Mouse (Mus musculus): ENCODE data around the gene Trpm6.

Gene Trpm6

GRCm38 (mm10) chr19:18771561-18771960, 21.8 kb downstream of the Trpm6 start:
- no peak for DNase-seq (ENCODE audit: low spot score)

- no peak for DNase-seq (ENCODE audit: low spot score)
Measured at GRCm38 (mm10) chr19:18772888-18773488, 23.2 kb downstream of the Trpm6 start.

- no peak for DNase-seq (ENCODE audit: low spot score)
Measured at GRCm38 (mm10) chr19:18774085-18774484, 24.3 kb downstream of the Trpm6 start.

- DNase-seq (ENCODE audit: low spot score), result no peak
Measured at GRCm38 (mm10) chr19:18799646-18800045, 49.9 kb downstream of the Trpm6 start.

- no peak for DNase-seq (ENCODE audit: low spot score)
Measured at GRCm38 (mm10) chr19:18811264-18811663, 61.5 kb downstream of the Trpm6 start.

- DNase-seq (ENCODE audit: low spot score), result no peak
Measured at GRCm38 (mm10) chr19:18815170-18815569, 65.4 kb downstream of the Trpm6 start.

GRCm38 (mm10) chr19:18817425-18817824, 67.6 kb downstream of the Trpm6 start:
- no peak for DNase-seq (ENCODE audit: low spot score)

GRCm38 (mm10) chr19:18828601-18829000, 78.8 kb downstream of the Trpm6 start:
- DNase-seq (ENCODE audit: low spot score), result no peak

DNA sequence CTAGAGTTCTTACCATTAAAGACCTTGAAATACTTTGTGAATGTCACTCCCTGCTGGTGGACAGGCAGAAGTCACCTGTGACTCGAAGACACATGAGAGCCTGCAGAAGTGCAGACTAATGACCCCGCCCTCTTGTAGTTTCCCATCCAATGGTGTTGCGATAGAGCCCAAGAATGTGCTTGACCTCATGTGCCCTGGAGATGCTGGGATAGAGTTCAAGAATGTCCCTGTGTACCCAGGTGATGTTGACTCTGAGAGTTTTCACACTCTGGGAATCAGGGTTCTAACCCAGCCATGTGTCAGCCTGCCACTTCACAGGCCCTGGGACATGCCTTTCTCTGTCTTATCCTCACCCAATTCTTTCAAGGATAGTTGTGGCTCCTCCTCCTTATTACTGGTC, 81.4 kb downstream of the Trpm6 start:
- no peak for DNase-seq (ENCODE audit: low spot score)

- peak; percentile 85 for DNase-seq (ENCODE audit: low spot score)
Measured at GRCm38 (mm10) chr19:18834971-18835370, 85.2 kb downstream of the Trpm6 start.

DNA sequence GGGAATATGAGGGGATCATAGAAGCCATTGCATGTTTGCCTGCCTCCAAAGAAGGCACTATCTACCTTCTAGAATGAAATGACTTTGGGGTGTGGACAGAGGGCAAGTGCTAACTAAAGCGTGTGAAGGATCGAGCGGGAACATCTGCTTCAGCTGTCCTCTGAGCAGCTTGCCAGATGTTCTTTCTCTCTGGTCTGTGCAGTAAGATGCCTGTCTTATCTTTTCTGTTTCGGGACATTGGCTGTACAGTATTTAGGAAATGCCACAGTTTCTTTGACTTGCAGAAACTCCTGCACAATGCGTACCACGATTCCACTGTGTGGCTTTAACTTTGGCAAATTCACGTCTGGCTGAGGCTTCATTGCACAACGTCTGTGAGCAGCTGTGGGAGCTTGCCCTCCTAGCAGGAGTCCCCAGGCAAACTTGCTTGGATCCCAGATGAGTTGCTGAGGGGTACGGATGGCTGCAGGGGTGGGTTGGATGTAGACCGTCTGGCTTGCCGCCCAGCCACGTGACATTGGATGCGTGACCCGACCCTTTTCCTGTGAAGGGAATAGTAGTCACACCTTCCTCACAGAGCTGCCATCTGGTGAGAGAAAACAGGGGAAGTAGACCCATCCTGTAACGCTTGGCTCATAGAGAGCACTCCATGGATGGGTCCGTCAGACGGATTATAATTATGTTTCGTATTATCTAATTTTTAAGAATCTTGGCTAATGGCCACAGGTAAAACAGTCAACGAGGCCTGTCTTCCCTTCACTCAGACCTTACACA, 92.2 kb downstream of the Trpm6 start:
- DNase-seq (ENCODE audit: low spot score), result peak; percentile 50

- DNase-seq (ENCODE audit: low spot score), result peak; percentile 82
Measured at GRCm38 (mm10) chr19:18842626-18843025, 92.8 kb downstream of the Trpm6 start.

- DNase-seq (ENCODE audit: low spot score), result no peak
Measured at GRCm38 (mm10) chr19:18846336-18846735, 96.6 kb downstream of the Trpm6 start.

GRCm38 (mm10) chr19:18868311-18868710, 118.5 kb downstream of the Trpm6 start:
- DNase-seq (ENCODE audit: low spot score), result no peak

- DNase-seq (ENCODE audit: low spot score), result peak; percentile 88
Measured at GRCm38 (mm10) chr19:18872792-18873569, 123.2 kb downstream of the Trpm6 start.

GRCm38 (mm10) chr19:18873709-18874644, 124.2 kb downstream of the Trpm6 start:
- peak; percentile 84 for DNase-seq (ENCODE audit: low spot score)

DNA sequence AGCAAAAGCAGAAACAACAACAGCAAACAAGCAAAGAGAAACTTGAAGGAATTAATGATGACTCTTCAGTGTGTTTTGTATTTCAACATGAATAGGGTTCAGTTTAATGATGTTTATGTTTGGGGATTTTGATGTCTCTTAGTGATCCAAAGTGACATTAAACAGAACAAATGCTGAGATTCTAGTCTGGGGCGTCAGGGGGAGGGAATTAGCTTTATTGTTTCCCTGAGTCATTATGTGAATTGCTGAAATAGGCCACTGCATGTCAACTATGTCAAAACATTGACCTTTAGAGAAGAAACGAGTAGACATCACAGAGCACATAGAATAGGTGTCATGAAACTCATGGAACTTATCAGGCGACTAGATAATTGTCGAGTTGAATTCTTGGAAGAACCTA, 129.5 kb downstream of the Trpm6 start:
- peak; percentile 51 for DNase-seq (ENCODE audit: low spot score)

DNA sequence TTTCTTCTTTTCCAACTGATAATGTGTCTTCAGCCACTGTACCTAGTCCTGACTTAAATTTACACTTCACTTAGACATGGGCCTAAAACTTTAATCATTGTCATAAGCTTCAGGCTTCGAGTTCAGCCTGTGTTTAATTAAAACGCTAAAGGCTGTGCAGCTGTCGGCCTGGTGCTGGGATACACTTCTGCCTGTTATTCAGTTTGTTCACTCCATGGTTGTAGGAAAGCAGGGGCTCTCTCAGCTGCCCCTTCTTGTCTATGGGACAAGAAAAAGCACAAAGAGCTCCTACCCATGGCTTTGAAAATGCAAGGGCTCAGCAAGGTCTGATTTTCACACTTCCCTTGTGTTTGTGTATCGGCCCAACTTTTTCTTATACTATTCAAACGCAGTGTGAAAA, 131.4 kb downstream of the Trpm6 start:
- DNase-seq (ENCODE audit: low spot score), result no peak

- DNase-seq (ENCODE audit: low spot score), result no peak
Measured at GRCm38 (mm10) chr19:18887646-18888407, 138.0 kb downstream of the Trpm6 start.

- DNase-seq (ENCODE audit: low spot score), result no peak
Measured at GRCm38 (mm10) chr19:18888491-18889116, 138.8 kb downstream of the Trpm6 start.

Measured in retina, embryonic 14.5 days (tissue).